Mouse (Mus musculus): ENCODE data around the gene Fbxw27.
"Not testable (repeated sequence)": the region's sequence is repeated elsewhere in the genome, so short reads cannot be mapped to it uniquely, and the experiment has no call there.

Fbxw27 gene

DNA sequence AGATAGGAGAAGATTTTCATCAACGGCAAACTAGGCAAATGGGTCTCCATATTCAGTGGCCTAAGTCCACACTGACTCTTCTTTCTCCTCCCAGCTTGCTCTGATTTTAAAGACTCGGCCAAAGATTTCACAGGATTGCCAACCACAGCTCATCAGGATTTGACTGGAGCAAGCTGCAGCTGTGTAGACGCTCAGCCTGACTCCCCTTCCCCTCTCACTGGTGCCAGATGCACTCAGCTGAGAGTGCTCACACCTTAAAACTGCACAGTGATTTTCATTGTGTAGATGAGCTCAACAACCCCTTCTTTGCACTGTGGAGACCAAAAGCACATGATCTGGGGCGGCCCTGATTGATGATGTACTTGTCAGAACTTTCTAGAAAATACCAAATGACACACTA is at the start of gene Fbxw27:
Gene Fbxw27 (minus strand): TSS at position 101 of the 400 bp plus-strand sequence.
- DNase-seq (ENCODE audit: low read depth, low spot score): not testable (repeated sequence)

DNA sequence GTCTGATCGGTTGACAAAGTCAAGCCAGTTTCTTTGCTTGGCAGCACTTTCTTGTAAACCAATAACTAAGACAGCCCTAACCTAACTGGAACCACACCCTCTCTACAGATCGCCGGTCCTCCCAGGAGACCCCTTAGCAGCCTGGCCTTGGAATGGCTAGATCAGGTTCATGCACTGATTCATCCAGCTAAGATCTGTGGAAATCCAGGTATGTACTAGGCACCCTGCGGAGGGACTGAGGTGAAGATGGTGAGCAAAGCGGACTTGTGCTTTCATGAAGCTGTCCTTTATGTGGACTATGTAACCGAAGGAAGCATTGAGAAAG is 42.6 kb upstream of the Fbxw27 start:
- DNase-seq (ENCODE audit: low read depth, low spot score): no peak

DNA sequence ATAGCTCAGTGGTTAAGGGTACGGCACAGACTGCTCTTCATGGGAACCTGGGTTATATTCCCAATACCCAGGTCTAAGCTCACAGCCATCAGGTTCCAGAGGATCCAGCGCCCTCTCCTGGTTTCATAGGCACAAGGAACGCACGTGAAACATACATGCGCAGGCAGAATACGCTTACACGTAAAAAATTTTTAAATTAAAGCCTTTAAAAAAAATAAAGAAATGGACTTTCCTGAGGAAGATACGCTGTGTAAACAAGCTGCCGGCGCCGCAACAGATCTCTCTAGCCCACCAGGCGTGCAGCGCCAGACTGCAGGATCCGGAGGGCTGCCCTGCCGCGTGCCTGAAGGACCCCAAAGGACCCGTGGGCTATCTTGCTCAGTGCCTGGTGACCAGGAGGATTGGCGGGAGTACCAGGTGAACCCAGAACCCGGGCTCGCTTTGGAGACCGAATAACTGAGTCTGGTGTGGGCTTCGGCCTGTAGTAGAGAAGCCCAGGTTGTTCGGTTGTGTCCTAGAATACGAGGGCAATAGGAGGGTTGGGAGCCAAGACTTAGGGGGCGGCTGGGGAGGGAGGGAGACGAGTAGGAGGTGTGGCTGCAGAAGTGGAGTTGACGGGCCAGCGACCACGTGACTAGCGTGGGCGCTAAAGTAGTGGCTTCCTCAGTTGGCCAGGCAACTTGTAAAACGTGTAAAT is 42.1 kb upstream of the Fbxw27 start, which contains the start of gene Nme6:
Gene Nme6 (plus strand): TSS at position 359 of the 697 bp plus-strand sequence.
- peak; percentile 73 for DNase-seq (ENCODE audit: low read depth, low spot score)

DNA sequence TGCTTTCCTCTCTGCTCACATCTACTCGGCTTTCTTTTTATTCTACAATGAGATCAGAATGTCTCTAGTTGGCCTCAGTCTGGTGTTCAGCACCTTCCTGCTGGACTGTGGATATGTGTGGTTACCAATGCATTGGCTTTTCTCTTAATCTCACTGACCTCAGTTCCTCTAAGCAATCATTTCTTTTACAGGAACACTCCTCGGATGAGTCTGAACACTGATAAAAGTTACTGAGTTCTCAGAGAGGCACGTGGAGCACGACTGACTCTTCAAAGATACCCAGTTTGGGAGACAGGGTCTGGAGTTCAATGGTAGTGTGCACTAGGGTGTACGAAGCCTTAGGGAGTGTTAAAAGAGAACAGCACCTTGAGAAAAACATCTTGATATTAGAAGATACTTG is 35.7 kb upstream of the Fbxw27 start:
- no peak for DNase-seq (ENCODE audit: low read depth, low spot score)

DNA sequence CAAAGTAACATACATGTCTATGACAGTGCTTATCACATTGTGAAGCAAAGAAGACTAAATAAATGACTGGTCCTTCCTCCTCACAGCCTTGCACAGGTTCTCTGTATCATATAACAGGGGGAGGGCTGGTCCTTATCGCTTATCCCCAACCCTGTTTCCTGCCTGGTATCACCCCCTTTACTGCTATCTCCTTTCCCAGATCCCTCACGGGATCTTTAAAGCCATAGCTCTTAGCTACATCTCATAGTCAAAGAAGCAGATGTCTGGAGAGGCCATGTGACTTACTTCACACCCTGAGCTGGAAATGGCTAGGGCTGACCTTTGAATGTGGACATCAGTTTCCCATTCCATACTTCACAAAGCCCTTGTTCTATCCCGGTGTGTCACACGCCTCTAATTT is 35.3 kb upstream of the Fbxw27 start:
- DNase-seq (ENCODE audit: low read depth, low spot score): no peak

DNA sequence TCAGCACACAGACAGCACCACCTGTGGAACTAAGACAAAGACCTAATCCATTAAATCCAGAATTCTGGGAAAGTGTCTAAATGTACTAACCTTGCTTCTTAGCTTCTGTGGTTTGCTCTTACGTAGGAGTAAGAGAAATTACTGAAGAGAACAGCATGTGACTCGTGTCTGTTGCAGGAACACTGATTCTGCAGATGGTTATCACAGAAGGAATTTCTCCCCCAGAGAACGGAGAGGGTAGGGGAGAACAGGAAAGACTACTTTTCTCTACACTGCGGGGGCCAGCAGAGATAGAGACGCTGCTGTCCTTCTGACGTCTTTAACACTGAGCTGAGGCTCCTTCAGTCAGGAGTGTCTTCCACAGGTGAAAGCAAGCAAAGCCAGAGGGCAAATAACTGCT is 25.9 kb upstream of the Fbxw27 start:
- DNase-seq (ENCODE audit: low read depth, low spot score): no peak

DNA sequence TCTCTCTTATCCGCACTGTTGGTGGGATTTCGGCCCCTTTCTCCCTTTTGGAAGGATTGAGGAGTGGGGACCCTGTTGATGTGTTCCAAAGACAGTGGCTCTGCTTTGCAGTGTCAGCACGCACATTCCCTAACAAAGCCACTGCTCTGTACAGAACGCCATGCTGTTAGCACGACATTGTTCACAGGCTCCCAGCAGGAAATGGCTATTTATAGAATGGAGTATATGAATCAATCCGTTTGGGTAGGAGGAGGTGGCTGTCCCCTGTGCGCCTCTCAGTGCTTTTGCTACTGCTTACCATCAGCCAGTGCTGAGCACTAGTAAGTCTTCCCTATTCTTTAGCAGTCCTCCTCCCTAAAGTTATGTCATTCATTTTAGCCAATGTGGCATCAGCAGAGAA is 23.0 kb upstream of the Fbxw27 start:
- DNase-seq (ENCODE audit: low read depth, low spot score): no peak

DNA sequence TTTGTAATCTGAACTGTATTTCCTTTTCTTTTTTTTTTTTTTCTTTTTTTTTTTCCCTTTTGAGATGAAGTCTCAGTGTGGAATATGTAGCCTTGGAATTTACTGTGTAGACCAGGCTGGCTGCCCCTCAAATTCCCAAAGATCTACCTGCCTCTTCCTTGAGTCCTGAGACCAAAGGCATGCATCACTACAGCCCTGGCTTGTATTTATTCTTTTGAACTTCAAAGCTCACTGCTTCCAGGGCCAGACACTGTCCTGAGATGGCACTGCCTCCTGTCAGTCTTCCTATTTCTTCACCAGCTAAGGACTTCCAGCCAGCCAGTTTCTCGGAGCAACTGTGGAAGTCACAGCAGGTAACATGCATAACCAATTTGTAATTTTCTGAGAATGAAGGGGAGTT is 21.5 kb upstream of the Fbxw27 start, which contains the start of gene Spink8:
Gene Spink8 (plus strand): TSS at position 301 of the 400 bp plus-strand sequence.
- DNase-seq (ENCODE audit: low read depth, low spot score): no peak

DNA sequence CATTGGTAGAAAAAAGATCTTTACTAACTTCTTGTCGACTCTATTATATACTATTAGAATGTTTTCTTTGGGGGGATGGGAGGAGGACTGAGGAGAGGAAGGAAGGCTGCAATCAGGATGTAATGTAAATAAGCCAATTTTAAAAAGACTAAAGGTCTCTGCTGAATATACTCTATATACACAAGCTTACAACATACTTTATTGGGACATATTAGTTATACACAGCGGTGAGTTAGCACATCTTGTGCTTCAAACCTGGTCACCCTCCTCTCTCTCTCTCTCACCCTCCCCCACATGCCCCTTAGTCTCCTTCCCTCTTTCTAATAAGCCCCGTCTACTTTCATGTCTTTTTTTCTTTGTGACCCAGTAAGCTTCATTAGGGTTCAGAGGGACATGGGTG is 17.4 kb upstream of the Fbxw27 start:
- no peak for DNase-seq (ENCODE audit: low read depth, low spot score)

DNA sequence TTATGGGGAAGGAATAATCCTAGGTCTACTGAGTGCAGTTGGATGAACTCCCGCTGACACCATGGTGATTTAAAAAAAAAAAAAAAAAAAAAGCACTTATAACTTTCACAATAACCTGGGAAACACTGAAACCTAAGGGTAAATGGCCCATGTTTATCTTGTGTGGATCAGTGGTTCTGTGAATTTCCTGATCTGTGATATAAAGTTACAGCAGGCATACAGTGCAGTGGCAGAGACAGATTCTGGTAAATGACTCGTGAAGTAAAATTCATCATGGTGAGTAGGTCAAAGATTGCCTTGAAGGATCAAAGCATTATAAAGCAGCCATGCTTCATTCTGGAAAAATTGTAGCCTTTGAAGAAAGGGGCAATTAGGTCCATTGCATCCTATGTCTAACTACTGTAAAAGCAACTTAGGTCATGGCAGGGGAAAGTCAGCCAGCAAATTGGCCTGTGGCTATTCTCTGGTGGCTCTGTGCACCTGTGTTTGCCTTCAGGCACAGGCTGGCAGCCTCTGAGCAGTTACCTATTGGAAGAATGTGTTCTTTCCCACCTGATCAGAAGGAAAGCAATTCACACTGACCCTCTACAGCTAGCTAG is 16.3 kb upstream of the Fbxw27 start:
- DNase-seq (ENCODE audit: low read depth, low spot score): no peak

DNA sequence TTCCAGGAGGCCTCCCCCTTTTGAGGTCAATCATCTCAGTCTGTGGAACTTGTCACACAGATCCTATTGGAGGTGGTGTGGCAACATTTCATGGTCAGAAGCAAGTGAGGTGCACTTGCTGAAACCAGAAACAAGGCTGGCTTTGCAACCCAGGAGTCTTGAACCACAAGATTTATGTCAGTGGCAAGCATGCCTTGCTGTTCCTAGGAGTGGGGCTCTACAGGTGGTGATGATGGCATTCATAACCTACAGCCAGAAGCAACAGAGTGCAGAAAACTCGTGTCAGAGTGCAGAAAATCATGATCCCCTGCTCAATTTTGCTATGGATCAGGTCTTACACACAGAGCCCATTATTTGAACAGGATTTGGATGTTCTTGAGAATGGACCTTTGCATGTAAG is 15.8 kb upstream of the Fbxw27 start:
- DNase-seq (ENCODE audit: low read depth, low spot score): no peak

DNA sequence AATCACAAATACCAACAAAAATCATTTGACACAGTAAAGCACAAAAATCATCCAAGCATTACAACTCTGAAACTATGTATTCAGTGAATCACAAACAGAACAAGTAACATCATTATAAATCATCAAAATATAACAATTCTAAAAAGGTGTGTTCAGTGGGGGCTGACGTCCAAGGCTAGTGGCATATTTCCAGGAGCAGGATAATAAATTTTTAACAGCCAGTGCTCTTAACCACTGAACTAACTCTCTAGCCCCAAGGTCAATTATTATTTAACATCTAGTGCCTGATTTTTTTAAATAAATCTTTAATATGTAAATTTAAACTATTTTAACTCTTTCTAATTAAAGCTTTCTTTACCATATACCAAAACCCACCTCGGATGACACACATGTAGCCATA is 15.1 kb upstream of the Fbxw27 start:
- DNase-seq (ENCODE audit: low read depth, low spot score): not testable (repeated sequence)

DNA sequence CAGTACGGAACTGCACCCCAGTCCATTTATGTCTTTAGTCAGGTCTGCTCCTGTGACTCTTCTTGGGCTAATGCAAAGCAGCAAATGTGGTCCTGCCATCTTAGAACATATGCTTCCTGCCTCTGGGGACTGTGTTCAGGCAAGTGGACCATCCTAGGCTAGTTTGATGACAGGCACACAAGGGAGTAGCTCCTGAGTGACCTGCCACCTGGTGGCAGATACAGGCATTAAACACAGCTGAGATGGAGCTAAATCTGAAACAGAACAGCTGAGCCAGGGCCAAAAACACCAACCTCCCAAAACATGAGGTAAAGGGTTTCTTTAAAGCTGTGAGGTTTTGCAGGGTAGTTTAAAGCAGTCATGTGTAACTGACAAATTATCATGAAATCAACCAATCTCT is 7.6 kb upstream of the Fbxw27 start:
- DNase-seq (ENCODE audit: low read depth, low spot score): no peak

DNA sequence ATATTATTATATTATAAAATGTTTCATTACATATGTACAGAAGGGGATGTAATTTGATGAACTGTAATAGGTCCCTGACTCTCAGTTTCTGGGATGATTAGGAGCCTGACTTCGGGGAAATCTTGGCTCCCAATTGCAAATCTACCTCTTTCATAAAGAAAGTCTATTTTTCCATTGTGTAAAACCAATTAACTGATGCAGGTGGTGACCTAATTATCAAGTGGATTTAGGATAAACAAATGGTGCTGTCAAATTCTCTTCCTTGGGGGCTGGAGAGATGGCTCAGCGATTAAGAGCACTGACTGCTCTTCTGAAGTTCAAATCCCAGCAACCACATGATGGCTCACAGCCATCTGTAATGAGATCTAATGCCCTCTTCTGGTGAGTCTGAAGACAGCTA is 5.3 kb upstream of the Fbxw27 start:
- DNase-seq (ENCODE audit: low read depth, low spot score): no peak

DNA sequence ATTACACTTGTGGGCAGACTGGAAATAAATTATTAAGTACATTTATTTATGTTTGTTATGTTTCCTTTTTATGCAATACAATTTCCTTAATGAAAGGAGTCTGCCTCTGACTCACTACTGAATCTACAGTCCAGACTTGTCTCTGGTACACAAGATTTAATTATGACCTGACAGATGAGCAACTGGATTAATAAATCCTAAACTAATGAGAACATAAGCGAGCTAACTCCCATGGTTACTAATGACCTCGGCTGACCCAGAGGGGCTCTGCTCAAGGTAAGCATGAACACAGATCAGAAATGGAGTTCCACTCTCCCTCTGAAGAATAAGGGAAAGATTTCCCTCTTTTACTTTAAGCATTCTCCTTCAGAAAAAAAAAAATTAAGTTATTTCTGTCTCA is 4.8 kb upstream of the Fbxw27 start:
- no peak for DNase-seq (ENCODE audit: low read depth, low spot score)

DNA sequence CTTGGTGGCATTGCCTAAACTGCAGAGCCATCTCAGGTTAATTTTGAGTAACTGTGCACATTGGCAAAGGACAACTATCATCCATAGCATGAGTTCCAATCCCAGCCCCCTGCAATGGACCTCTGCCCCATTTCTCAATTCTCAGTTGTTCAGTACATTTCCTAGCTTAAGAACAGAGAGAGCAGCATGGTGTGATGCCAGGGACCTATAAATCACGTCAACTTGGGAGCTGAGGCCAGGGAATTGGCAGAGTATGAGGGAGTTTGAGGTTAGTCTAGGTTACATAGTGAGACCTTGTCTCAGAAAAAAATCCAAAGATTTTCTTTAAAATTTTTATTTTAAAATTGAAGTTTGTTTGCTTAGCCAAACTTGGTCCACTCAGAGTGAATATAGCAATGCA is 23.6 kb downstream of the Fbxw27 start:
- DNase-seq (ENCODE audit: low read depth, low spot score): not testable (repeated sequence)

DNA sequence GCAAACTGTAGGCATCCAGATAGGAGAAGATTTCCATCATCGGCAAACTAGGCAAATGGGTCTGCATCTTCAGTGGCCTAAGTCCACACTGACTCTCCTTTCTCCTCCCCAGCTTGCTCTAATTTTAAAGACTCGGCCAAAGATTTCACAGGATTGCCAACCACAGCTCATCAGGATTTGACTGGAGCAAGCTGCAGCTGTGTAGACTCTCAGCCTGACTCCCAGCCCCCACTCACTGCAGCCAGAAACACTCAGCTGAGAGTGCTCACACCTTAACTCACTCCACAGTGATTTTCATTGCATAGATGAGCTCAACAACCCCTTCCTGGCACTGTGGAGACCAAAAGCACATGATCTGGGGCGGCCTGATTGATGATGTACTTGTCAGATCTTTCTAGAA is 44.5 kb downstream of the Fbxw27 start, which contains the start of gene Fbxw26:
Gene Fbxw26 (minus strand): TSS at position 101 of the 400 bp plus-strand sequence.
- not testable (repeated sequence) for DNase-seq (ENCODE audit: low read depth, low spot score)
